Mouse (Mus musculus): ENCODE data around the gene Tbxa2r. TPM values are rescaled to one million over a fixed set of nuclear protein-coding genes. Genes with fewer than 3 reads are reported as not detected.

Gene Tbxa2r
- polyA plus RNA-seq, 2 experiments: 9.2 to 10.8 TPM

DNA sequence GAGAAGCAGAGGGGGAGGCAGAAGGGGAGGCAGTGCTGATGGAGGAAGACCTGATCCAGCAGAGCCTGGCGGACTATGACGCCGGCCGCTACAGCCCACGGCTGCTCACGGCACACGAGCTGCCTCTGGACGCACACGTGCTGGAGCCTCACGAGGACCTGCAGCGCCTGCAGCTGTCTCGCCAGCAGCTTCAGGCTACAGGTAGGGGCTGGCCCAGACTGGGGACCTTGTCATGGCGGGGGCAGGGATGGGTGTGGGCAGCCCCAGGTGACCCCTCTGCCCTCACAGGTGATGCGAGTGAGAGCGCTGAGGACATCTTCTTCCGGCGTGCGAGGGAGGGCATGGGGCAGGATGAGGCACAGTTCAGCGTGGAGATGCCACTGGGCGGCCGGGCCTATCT is 3.4 kb upstream of the Tbxa2r start:
- Histone ChIP-seq H3K27me3 (ENCODE audit: control insufficient read depth, insufficient read depth, low read length) (no peaks in the 10 kb centered on the region), H3K27ac (replicated peaks; ENCODE audit: low read depth, low read length) (no peak overlapping the region), H3K9me3 (ENCODE audit: control insufficient read depth, low read length) (no peaks in the 10 kb centered on the region), H3K4me1 (ENCODE audit: control insufficient read depth, insufficient read depth, low read length) (peaks cover 22% of the 10 kb centered on the region), H3K9ac (ENCODE audit: low read depth, low read length, severe bottlenecking) (no peak overlapping the region), H3K4me2 (replicated peaks; ENCODE audit: low read depth, low read length, severe bottlenecking) (no peak overlapping the region), H3K4me3 (replicated peaks; ENCODE audit: low read length) (no peak overlapping the region), H3K36me3 (ENCODE audit: control insufficient read depth, insufficient read depth, low read length) (peaks cover 50% of the 10 kb centered on the region)
- no peak for TF ChIP-seq POLR2A (IDR thresholded peaks at IDR 0.05; ENCODE audit: borderline replicate concordance, extremely low read depth, insufficient read depth, insufficient read length)
- WGBS: 96% methylated on average over 21 of the region's 21 CpGs
- DNase-seq (ENCODE audit: low spot score) (no peak), ATAC-seq (ENCODE audit: low FRiP score, low read depth) (no peak)

DNA sequence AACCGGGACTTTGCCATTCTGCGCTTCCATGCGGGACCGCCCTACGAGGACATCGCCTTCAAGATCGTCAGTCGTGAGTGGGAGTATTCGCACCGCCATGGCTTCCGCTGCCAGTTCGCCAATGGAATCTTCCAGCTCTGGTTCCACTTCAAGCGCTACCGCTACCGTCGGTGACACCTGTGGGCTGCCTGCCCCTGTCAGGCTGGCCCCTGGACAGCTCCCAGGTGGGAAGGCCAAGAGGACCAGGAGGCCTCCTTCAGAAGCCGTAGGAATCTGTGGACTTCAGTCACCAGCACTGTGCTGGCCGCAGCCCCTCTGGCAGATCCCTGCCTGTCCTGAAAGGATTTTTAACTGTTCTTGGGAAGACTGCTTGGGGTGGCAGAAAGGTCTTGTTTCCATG is 2.8 kb upstream of the Tbxa2r start:
- no peak for TF ChIP-seq POLR2A (IDR thresholded peaks at IDR 0.05; ENCODE audit: borderline replicate concordance, extremely low read depth, insufficient read depth, insufficient read length)
- no peak overlapping the region for H3K4me2 ChIP-seq (replicated peaks; ENCODE audit: low read depth, low read length, severe bottlenecking)
- peaks cover 50% of the 10 kb centered on the region for H3K36me3 ChIP-seq (ENCODE audit: control insufficient read depth, insufficient read depth, low read length)
- 95% methylated on average over 18 of the region's 18 CpGs for WGBS
- no peaks in the 10 kb centered on the region for H3K27me3 ChIP-seq (ENCODE audit: control insufficient read depth, insufficient read depth, low read length)
- no peak overlapping the region for H3K9ac ChIP-seq (ENCODE audit: low read depth, low read length, severe bottlenecking)
- DNase-seq (ENCODE audit: low spot score) (no peak), ATAC-seq (ENCODE audit: low FRiP score, low read depth) (no peak)
- H3K4me3 ChIP-seq (replicated peaks; ENCODE audit: low read length): no peak overlapping the region
- no peak overlapping the region for H3K27ac ChIP-seq (replicated peaks; ENCODE audit: low read depth, low read length)
- peaks cover 28% of the 10 kb centered on the region for H3K4me1 ChIP-seq (ENCODE audit: control insufficient read depth, insufficient read depth, low read length)
- H3K9me3 ChIP-seq (ENCODE audit: control insufficient read depth, low read length): no peaks in the 10 kb centered on the region

DNA sequence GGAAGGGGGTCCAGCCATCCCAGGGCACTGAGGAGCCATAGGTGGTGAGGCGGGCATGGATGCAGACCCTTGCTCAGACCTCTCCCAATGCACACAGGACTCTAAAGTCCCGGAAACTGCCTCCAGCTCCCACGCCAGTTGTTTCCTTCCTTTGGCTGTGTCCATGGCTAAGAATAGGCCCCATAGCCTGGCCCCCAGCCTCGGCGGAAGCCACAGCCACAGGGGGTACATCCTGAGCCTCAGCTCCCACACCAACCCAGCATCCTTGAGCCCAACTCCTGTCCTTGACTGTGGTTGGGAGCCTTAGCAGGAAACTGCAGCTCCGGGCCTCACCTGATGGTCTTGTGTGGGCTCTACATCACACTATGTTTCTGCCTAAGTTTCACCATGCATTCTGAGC is 1.7 kb upstream of the Tbxa2r start:
- no peaks in the 10 kb centered on the region for H3K9me3 ChIP-seq (ENCODE audit: control insufficient read depth, low read length)
- WGBS: 76% methylated on average over 6 of the region's 6 CpGs
- TF ChIP-seq POLR2A (IDR thresholded peaks at IDR 0.05; ENCODE audit: borderline replicate concordance, extremely low read depth, insufficient read depth, insufficient read length): no peak
- H3K36me3 ChIP-seq (ENCODE audit: control insufficient read depth, insufficient read depth, low read length): peaks cover 50% of the 10 kb centered on the region
- no peak overlapping the region for H3K4me3 ChIP-seq (replicated peaks; ENCODE audit: low read length)
- no peak overlapping the region for H3K27ac ChIP-seq (replicated peaks; ENCODE audit: low read depth, low read length)
- ATAC-seq (ENCODE audit: low FRiP score, low read depth) (no peak), DNase-seq (ENCODE audit: low spot score) (no peak)
- no peak overlapping the region for H3K9ac ChIP-seq (ENCODE audit: low read depth, low read length, severe bottlenecking)
- peaks cover 25% of the 10 kb centered on the region for H3K4me1 ChIP-seq (ENCODE audit: control insufficient read depth, insufficient read depth, low read length)
- no peak overlapping the region for H3K4me2 ChIP-seq (replicated peaks; ENCODE audit: low read depth, low read length, severe bottlenecking)
- H3K27me3 ChIP-seq (ENCODE audit: control insufficient read depth, insufficient read depth, low read length): no peaks in the 10 kb centered on the region

DNA sequence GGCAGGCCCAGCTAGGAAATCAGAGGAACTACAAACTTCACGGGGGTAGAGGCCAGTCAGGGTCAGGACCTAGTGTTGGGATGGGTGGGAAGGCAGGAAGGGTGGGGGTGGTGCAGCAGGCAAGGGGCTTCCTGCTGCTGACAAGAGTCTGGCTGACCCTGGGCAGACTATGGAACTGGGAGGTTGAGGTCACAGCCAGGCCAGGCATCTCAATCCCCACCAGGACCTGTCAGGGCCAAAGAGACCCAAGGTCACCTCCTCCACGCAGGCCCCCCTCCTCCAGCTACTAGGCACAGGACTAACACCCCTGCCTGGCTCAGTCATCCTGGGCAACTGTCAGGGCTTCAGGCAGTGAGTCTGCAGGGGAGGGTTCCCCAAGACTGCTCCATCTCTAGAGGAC is 572 bp upstream of the Tbxa2r start:
- no peak overlapping the region for H3K9ac ChIP-seq (ENCODE audit: low read depth, low read length, severe bottlenecking)
- H3K27me3 ChIP-seq (ENCODE audit: control insufficient read depth, insufficient read depth, low read length): no peaks in the 10 kb centered on the region
- ATAC-seq (ENCODE audit: low FRiP score, low read depth) (no peak), DNase-seq (ENCODE audit: low spot score) (no peak)
- WGBS: 27% methylated on average over 2 of the region's 2 CpGs
- H3K4me2 ChIP-seq (replicated peaks; ENCODE audit: low read depth, low read length, severe bottlenecking): no peak overlapping the region
- no peak for TF ChIP-seq POLR2A (IDR thresholded peaks at IDR 0.05; ENCODE audit: borderline replicate concordance, extremely low read depth, insufficient read depth, insufficient read length)
- H3K4me1 ChIP-seq (ENCODE audit: control insufficient read depth, insufficient read depth, low read length): peaks cover 23% of the 10 kb centered on the region
- no peaks in the 10 kb centered on the region for H3K9me3 ChIP-seq (ENCODE audit: control insufficient read depth, low read length)
- peaks cover 44% of the 10 kb centered on the region for H3K36me3 ChIP-seq (ENCODE audit: control insufficient read depth, insufficient read depth, low read length)
- no peak overlapping the region for H3K27ac ChIP-seq (replicated peaks; ENCODE audit: low read depth, low read length)
- H3K4me3 ChIP-seq (replicated peaks; ENCODE audit: low read length): no peak overlapping the region

DNA sequence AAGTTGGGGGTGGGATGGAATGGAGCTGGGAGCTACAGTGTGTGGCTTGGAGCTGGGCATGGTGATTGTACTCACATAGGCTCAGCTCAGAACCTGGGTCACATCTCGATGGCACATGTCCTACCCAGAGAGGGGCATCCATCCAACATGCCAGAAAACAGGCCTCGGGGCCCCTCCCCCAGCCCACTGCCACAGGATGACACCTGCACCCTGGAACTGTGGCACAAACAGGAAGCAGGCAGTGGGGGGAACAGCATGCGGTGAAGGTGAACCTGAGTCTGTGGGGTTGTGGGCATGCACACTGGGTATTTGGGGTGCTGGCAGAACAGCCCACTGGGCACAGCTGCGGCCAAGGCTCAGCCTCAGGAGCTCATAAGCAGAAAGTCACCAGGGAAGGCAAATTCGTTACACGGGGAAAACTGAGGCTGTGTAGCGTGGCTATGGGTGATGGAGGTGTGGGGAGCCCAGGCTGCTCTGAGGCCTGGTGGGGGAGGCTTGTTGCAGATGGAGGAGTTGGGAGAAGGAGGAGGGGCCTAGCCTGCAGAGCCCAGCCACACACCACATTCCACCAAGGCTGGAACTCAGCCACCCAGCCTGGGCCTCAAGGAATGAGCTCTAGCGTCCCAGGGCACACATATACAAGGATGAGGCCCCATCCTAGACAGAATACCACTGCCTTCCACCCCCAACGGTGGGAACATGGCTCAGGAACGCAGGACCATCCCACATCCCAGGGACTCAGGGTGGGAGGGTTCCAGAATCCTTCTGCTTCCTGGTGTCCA is 854 bp downstream of the Tbxa2r start:
- no peaks in the 10 kb centered on the region for H3K27me3 ChIP-seq (ENCODE audit: control insufficient read depth, insufficient read depth, low read length)
- H3K27ac ChIP-seq (replicated peaks; ENCODE audit: low read depth, low read length): peak overlapping the region; percentile 85
- H3K36me3 ChIP-seq (ENCODE audit: control insufficient read depth, insufficient read depth, low read length): peaks cover 30% of the 10 kb centered on the region
- WGBS: 48% methylated on average over 10 of the region's 10 CpGs
- H3K9me3 ChIP-seq (ENCODE audit: control insufficient read depth, low read length): no peaks in the 10 kb centered on the region
- TF ChIP-seq POLR2A (IDR thresholded peaks at IDR 0.05; ENCODE audit: borderline replicate concordance, extremely low read depth, insufficient read depth, insufficient read length): no peak
- DNase-seq (ENCODE audit: low spot score) (peak; percentile 82), ATAC-seq (ENCODE audit: low FRiP score, low read depth) (peak; percentile 82)
- H3K4me1 ChIP-seq (ENCODE audit: control insufficient read depth, insufficient read depth, low read length): peaks cover 23% of the 10 kb centered on the region
- H3K9ac ChIP-seq (ENCODE audit: low read depth, low read length, severe bottlenecking): peak overlapping the region; percentile 40
- H3K4me2 ChIP-seq (replicated peaks; ENCODE audit: low read depth, low read length, severe bottlenecking): peak overlapping the region; percentile 21
- no peak overlapping the region for H3K4me3 ChIP-seq (replicated peaks; ENCODE audit: low read length)

Measured in limb, embryonic 14.5 days (tissue).